Mouse (Mus musculus): ENCODE results near the gene Wwox.

GRCm38 (mm10) chr8:114439334-114440204 is at the start of gene Wwox:
- TF ChIP-seq POLR2A (IDR thresholded peaks at IDR 0.05; ENCODE audit: borderline replicate concordance, control insufficient read depth, low read depth, low read length) (peak; percentile 70), CTCF (IDR thresholded peaks at IDR 0.05; ENCODE audit: control insufficient read depth, insufficient read depth, low read length) (peak; percentile 81)
